Mouse (Mus musculus) embryonic fibroblast, embryonic 13.5 days (primary cell): Measurements from ENCODE around the gene Cdh15. TPM values are rescaled to one million over a fixed set of nuclear protein-coding genes. Genes with fewer than 3 reads are reported as not detected.

Experiments used
- H3K27ac ChIP-seq: 2 replicates; pipeline ENCODE4 v1.5.1; 2012; ENCODE audit warnings: low read length, control low read depth, inconsistent platforms; ENCODE audit not compliant: insufficient read depth
- H3K4me1 ChIP-seq: 2 replicates; pipeline ENCODE4 v1.6.1; 2011; ENCODE audit warnings: low read length; ENCODE audit not compliant: control insufficient read depth, insufficient read depth
- H3K4me3 ChIP-seq: 2 replicates; pipeline ENCODE4 v1.5.1; 2011; ENCODE audit warnings: mild to moderate bottlenecking, control low read depth, low read length; ENCODE audit not compliant: insufficient read depth
- CTCF ChIP-seq: IDR thresholded peaks from 2 replicates; pipeline ENCODE4 v1.5.1; 2011; ENCODE audit warnings: mild to moderate bottlenecking, control low read depth, low read length, moderate library complexity, borderline replicate concordance; ENCODE audit not compliant: insufficient read depth
- POLR2A ChIP-seq: IDR thresholded peaks from 2 replicates; pipeline ENCODE4 v1.6.1; 2011; ENCODE audit warnings: low read depth, mild to moderate bottlenecking, control low read depth, low read length, moderate library complexity
- polyA plus RNA-seq: library from polyadenylated mRNA; stranded (reverse); fragments of >200 nt; gene quantifications from 2 replicates; pipeline ENCODE4 v1.2.4, GENCODE M21; 2011; ENCODE audit warnings: low read depth; ENCODE audit not compliant: missing spikeins, insufficient read length

Cdh15 gene
- polyA plus RNA-seq, 1 experiment, result 0.21 TPM

- Histone ChIP-seq H3K27ac (no peak overlapping the region), H3K4me3 (no peak overlapping the region), H3K4me1 (peaks cover 6% of the 10 kb centered on the region; the same call in 1 of the 2 replicates)
- no peak for TF ChIP-seq CTCF
- no peak for TF ChIP-seq POLR2A
These were observed 6.6 kb downstream of the Cdh15 start for GRCm38 (mm10) chr8:122854388-122854787.

GRCm38 (mm10) chr8:122855123-122855522, 7.4 kb downstream of the Cdh15 start:
- Histone ChIP-seq H3K4me1 (peaks cover 6% of the 10 kb centered on the region; the same call in 1 of the 2 replicates), H3K4me3 (no peak overlapping the region), H3K27ac (no peak overlapping the region)
- no peak for TF ChIP-seq POLR2A
- no peak for TF ChIP-seq CTCF

GRCm38 (mm10) chr8:122856288-122856687, 8.5 kb downstream of the Cdh15 start:
- 0 out of 2 replicates have a peak, but pooled peaks cover 6% of the 10 kb centered on the region for H3K4me1 ChIP-seq
- H3K4me3 ChIP-seq, result no peak overlapping the region
- TF ChIP-seq POLR2A (no peak), CTCF (no peak)
- no peak overlapping the region for H3K27ac ChIP-seq

- no peak for TF ChIP-seq POLR2A
- Histone ChIP-seq H3K4me1 (no peaks in the 10 kb centered on the region), H3K4me3 (no peak overlapping the region), H3K27ac (no peak overlapping the region)
These were observed 12.1 kb downstream of the Cdh15 start for GRCm38 (mm10) chr8:122859843-122860242.

GRCm38 (mm10) chr8:122864719-122865129, 17.0 kb downstream of the Cdh15 start:
- Histone ChIP-seq H3K27ac (no peak overlapping the region), H3K4me3 (no peak overlapping the region), H3K4me1 (no peaks in the 10 kb centered on the region)
- no peak for TF ChIP-seq CTCF
- TF ChIP-seq POLR2A, result no peak

GRCm38 (mm10) chr8:122865441-122865840, 17.7 kb downstream of the Cdh15 start:
- TF ChIP-seq CTCF (peak; percentile 12; the same call in 1 of the 2 replicates), POLR2A (no peak)
- H3K4me1 ChIP-seq, result no peaks in the 10 kb centered on the region
- H3K27ac ChIP-seq, result no peak overlapping the region
- H3K4me3 ChIP-seq, result no peak overlapping the region

GRCm38 (mm10) chr8:122866231-122866630, 18.5 kb downstream of the Cdh15 start:
- Histone ChIP-seq H3K27ac (no peak overlapping the region), H3K4me3 (no peak overlapping the region), H3K4me1 (no peaks in the 10 kb centered on the region)
- TF ChIP-seq POLR2A, result no peak
- no peak for TF ChIP-seq CTCF

- H3K27ac ChIP-seq, result no peak overlapping the region
- no peak overlapping the region for H3K4me3 ChIP-seq
- TF ChIP-seq POLR2A (no peak), CTCF (no peak)
- no peaks in the 10 kb centered on the region for H3K4me1 ChIP-seq
These were observed 20.2 kb downstream of the Cdh15 start for GRCm38 (mm10) chr8:122867982-122868381.

- Histone ChIP-seq H3K4me1 (no peaks in the 10 kb centered on the region), H3K27ac (no peak overlapping the region), H3K4me3 (no peak overlapping the region)
- TF ChIP-seq CTCF (no peak), POLR2A (no peak)
These were observed 22.7 kb downstream of the Cdh15 start for GRCm38 (mm10) chr8:122870377-122870863.

GRCm38 (mm10) chr8:122871663-122872062, 23.9 kb downstream of the Cdh15 start:
- no peak for TF ChIP-seq CTCF
- no peak for TF ChIP-seq POLR2A
- Histone ChIP-seq H3K4me1 (no peaks in the 10 kb centered on the region), H3K4me3 (no peak overlapping the region), H3K27ac (no peak overlapping the region)

GRCm38 (mm10) chr8:122873171-122873570, 25.4 kb downstream of the Cdh15 start:
- H3K27ac ChIP-seq, result no peak overlapping the region
- no peaks in the 10 kb centered on the region for H3K4me1 ChIP-seq
- no peak overlapping the region for H3K4me3 ChIP-seq
- no peak for TF ChIP-seq CTCF
- TF ChIP-seq POLR2A, result no peak

GRCm38 (mm10) chr8:122875186-122875585, 27.4 kb downstream of the Cdh15 start:
- Histone ChIP-seq H3K4me3 (no peak overlapping the region), H3K4me1 (no peaks in the 10 kb centered on the region), H3K27ac (no peak overlapping the region)
- TF ChIP-seq CTCF, result no peak
- no peak for TF ChIP-seq POLR2A
